Mouse (Mus musculus): Measurements from ENCODE around the gene Prpsap2. TPM values are rescaled to one million over a fixed set of nuclear protein-coding genes. Genes with fewer than 3 reads are reported as not detected.
"Not testable (repeated sequence)": the region's sequence is repeated elsewhere in the genome, so short reads cannot be mapped to it uniquely, and the experiment has no call there.

Gene Prpsap2
- total RNA-seq (2021), result 10 to 100 TPM; 45.1 to 49.5 TPM
- long read RNA-seq, transcript Prpsap2-204 (11 exons, 1,771 nt), result major isoform, 6 of 11 reads
- long read RNA-seq, partial matches to known transcripts, result 1 of 11 reads
- long read RNA-seq, other reads (novel, unspliced or antisense), result 1 of 11 reads

DNA sequence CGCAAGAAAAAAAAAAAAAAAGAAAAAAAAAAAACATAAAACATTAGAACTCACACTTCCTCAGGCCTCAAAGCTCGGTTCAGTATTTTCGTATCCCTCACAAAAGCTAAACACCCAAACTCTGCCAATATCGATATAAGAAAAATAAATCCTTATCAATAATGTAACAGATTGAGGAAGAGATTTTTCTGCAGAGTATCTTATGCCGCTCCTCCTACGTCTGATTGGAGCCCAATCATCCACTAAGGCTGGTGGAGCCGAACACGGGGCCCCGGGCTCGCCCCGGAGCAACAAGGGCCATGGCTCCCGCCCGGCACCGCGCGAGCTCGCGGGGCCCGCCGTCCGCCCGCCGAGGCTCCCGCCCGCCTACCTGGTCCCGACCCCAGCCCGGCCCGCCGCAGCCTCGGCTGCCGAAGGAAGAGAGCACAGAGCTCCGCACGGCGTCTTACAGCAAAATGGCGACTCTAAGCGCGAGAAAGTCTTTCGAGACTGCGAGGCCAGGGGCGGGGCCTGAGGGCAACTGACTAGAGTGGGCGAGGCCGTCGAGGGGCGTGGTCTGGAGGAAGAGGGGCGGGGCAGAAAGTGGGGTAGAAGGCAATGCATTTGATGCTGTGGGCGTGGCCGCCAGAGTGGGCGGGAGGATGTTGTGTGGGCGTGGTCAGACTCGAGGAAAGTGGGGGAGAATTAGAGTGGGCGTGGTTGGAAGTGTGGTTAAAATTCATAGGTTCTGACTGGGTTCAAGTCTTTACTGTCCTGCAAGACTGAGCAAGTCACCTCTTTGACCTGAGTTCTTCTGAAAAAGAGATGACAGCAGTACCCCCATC, at the start of gene Prpsap2:
Gene Prpsap2, minus strand, starts transcription at position 505 of the 824 bp plus-strand sequence.
- DNase-seq (ENCODE audit: low spot score in 2 of 2), result peak; percentile 92 to 97

DNA sequence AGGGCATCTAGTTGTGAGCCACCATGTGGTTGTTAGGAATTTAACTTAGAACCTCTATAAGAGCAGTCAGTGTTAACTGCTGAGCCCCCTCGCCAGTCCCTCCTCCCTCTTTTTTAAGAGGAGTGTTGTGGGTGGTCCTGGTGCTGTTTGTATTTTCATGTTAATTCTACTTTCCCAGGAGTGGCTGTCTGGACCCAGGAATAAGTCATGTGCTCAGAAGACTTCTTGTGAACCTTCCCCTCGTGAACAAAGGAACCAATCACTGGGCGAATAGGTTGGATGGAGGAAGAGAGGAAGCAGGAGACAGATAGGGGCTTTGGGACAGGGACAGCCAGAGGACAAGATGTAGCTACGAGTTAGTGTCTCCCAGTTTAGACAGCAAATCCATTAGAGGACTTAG, 47.9 kb upstream of the Prpsap2 start:
- DNase-seq (ENCODE audit: low spot score in 2 of 2), result no peak

DNA sequence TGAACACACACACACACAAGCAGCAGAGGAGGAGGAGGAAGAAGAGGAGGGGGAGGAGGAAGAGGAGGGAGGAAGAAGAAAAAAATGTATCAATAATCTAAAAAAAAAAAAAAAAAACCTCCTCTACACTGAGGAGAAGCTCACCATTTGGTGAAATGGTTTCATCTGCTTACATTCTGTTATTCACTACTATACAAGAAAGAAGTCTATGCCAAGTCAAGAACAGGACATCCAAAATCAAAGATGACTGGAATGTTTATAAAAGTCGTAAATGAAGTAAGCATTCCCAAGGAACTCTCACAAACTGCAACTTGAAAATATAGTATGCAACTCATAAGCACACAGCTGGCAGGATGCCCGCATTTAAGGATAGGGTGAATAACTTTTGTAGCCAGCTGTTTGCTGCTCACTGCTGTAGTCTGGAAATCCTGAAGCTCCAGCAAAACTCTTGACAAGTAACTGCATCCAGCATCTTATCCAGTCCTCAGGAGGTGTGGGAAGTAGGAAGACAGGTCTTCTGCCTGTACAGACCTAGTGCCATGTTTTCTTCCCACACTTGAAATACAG, 46.7 kb upstream of the Prpsap2 start:
- DNase-seq (ENCODE audit: low spot score in 2 of 2), result peak in 1 of 2 experiments; percentile 9

DNA sequence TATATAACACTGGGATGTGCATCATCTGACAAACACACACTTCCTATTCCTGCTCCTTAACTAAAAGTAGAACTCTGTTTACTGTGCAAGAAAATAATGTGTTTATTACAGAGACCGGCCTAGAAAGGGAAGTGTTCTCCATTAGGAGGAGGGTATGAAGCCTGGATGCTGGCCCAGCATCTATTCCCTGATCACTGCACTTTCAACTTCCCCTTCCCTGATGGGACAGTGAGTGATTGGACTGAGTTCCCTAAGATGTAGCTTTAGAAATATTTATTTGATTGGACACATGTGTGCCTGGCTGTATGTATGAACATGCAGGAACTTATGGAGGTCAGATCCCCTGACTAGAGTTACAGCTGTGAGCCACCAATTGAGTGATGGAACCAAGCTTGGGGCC, 31.6 kb upstream of the Prpsap2 start:
- DNase-seq (ENCODE audit: low spot score in 2 of 2), result no peak

DNA sequence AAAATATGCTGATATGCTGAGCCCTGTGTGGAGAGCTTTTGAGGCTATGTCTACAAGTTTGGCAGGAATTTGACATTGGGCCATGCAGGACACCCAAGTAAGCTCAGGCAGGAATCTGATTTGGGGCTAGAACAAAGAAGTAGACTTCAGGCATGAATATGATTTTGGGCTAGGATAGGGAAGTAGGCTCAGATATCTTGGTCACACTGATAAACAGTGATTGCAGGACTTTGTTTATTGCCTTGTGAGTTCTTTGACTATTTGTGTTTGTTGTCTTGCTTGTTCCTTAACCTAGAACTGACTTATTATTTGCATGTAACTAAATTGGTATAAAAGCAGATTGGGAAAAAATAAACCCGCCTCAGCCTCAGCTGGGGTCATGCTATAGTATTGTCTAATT, 26.7 kb upstream of the Prpsap2 start:
- DNase-seq (ENCODE audit: low spot score in 2 of 2), result no peak

DNA sequence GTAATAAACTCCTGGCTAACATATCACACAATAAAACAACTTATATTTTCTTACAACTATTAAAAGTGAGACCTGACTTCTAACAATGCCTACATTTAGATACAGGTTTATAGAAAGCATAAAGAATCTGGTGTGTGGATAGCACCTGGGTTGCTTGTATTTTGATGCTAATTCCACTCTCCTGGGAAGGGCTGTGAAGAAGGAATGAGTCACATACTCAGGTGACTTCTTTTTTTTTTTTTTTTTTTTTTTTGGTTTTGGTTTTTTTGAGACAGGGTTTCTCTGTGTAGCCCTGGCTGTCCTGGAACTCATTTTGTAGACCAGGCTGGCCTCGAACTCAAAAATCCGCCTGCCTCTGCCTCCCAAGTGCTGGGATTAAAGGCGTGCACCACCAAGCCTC, 20.6 kb upstream of the Prpsap2 start:
- DNase-seq (ENCODE audit: low spot score in 2 of 2), result not testable (repeated sequence)

DNA sequence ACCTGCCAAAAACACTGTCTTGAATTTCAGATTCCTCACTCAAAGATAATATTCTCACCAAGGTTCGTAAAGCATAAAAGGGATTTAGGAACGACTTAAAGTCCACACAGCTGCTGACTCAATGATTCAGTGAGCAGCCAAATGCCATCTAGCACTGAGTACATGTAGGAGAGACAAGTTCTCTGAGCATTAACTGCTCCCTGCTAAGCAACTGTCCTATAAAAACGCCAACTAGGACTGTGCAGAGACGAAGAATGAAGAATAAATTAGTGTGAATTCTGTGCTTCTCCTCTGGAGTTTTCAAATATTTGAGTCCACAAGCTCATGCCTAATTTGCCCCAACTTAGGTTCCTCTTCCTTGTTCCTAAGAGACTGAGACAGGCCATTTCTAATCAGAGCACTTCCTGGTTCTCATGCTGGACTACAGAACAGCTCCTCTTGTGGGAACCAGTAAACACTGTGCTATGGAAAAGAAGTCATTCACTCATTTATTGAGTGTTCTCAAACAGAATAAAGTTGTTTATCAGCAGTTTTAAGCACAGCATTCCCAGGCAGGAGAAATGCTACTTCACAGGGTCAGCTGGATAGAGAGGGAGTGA, 12.8 kb upstream of the Prpsap2 start:
- DNase-seq (ENCODE audit: low spot score in 2 of 2), result peak; percentile 46 to 75

DNA sequence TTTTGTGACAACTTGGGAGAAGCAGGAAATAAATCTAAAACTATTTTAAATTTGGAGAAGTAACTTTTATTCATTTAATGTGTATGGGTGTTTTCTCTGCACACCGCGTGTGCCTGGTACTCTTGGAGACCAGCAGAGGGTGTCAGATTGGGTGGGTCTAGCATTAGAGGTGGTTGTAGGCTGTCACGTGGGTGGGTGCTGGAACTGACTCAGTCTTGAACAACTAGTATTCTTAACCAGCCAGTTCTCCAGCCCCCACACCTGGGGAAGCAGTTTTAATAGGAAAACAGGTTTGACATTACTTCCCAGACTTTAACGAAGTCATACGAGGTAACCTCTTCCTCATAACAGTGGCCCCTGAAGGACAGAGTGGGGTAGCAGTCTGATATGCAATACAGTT, 1.4 kb downstream of the Prpsap2 start:
- peak in 1 of 2 experiments; percentile 53 for DNase-seq (ENCODE audit: low spot score in 2 of 2)

DNA sequence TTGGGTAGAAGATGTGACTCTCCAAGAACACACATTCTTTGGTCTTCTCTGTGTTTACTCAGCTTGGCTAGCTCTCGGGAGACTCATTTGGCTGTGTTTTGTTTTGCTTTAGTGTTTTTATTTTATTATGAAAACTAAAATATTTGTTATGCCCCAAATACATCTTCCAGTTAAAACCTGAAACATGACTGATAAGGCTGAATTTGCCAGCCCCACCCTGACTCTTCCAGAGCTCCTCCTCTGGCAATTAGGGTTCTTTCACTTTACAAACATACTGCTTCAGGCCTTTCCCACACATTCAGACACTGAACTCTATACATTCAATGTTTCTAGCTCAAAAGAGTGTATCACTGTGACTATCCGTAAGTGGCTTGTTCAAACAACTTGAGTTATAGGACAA, 4.7 kb downstream of the Prpsap2 start:
- DNase-seq (ENCODE audit: low spot score in 2 of 2), result no peak

DNA sequence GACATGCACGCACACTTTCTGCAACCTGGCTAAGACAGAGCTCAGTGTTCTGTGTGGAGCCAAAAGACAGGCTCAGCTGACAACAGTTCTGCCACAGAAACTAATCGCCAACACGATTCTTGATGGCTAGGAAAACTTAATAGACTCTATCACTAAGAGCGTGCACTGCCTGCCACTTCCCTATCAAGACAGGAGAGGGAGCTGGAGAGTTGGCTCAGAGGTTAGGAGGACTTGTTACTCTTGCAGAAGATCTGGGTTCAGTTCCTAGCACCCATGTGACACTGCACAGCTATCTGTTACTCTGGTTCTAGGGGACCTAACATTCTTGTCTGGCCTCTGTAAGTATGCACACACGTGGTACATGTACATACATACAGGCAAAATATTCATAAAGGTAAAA, 10.3 kb downstream of the Prpsap2 start:
- no peak for DNase-seq (ENCODE audit: low spot score in 2 of 2)

DNA sequence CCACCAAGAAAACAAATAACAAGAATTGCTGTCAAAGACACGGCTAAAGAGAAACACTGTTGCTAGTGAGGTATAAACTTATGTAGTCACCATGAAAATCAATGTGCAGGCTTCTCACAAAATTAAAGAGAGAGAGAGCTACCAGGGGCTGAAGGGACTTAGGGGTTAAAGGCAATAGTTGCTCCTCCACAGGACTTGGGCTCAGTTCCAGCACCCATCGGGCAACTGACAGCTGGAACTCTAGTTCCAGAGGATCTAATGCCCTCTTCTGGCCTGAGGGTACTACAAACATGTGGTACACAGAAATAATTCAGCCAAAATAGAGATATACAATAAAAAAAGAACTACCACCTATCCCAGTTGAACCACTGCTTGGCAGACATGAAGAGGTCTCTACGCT, 14.7 kb downstream of the Prpsap2 start:
- no peak for DNase-seq (ENCODE audit: low spot score in 2 of 2)

DNA sequence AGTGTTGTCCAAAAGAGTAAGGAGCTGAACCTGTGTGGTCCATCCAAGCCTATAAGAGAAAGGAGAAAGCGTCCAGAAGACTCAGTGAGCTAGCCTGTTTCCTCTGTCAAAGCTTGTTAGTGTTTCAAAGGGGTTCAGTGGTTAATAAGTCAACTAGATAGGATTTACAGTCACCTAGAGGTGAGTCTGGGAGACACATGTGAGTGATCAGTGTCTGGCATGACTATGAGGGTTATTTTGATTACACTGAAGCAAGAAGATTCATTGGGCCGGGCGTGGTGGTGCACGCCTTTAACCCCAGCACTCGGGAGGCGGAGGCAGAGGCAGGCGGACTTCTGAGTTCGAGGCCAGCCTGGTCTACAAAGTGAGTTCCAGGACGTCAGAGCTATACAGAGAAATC, 16.1 kb downstream of the Prpsap2 start:
- no peak for DNase-seq (ENCODE audit: low spot score in 2 of 2)

DNA sequence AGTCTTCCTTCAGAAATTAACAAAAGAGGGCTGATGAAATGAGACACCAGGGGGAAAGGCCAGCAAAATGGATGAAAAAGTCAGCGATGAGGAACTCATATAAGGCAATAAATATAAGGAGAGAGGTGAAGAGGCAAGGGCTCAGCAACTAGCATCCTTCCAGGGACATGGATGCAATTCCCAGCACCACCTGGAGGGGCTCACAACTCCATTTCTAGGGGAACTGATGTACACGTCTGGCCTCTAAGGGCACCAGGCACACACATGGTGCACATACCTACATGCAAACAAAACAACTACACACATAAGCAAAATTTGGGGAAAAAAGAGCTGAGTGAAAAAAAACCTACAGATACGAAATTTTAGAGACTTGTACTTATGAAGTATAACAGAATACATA, 17.4 kb downstream of the Prpsap2 start:
- DNase-seq (ENCODE audit: low spot score in 2 of 2), result no peak

DNA sequence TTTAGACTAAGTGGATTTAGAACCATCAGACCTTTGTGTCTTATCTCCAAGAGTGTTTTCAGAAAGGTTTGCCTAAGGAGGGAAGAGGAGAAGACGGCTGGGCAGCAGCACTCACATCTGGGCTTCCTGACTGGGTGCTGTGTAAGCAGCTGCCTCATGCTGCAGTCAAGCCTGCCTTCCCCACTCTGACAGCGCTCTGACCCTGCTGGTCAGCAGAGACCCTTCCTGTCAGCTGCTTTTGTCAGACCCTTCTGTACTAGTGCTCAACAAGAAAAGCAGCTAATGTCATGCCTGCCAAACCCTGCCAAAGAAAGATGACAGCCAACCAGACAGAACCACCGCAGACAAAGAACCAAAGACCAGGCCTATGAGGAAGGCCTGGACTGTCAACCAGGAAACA, 18.1 kb downstream of the Prpsap2 start:
- no peak for DNase-seq (ENCODE audit: low spot score in 2 of 2)

DNA sequence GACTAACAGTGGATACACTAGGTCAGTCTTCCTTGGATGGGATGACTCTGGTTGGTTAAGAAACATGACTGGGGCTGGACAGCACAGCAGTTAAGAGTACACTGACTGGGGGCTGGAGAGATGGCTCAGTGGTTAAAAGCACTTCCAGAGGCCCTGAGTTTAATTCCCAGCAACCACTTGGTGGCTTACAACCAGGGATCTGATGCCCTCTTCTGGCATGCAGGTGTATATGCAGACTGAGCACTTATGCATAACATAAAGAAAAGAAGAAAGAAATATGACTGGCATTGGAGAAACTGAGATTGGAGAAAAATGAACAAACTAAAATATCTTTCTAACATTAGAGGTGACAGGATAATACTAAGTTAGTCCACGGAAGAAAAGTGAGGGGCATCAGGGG, 21.4 kb downstream of the Prpsap2 start:
- no peak for DNase-seq (ENCODE audit: low spot score in 2 of 2)

DNA sequence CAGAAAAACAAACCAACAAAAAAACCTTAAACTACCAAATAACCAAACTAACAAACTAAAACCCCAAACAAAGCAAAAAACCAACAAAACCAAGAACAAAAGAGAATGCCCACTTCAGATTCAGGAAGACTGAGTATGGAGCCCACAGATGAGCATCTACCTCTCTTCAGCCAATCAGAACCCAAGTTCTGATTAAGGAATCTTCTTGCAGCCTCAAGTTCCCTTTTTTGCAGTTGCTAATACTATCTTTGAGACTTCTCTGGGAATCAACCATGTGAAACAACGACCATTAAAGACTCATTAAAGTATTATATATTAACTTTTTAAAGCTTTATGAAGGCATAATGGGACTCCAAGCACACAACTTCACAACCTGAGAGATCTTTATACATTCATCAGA, 24.6 kb downstream of the Prpsap2 start:
- DNase-seq (ENCODE audit: low spot score in 2 of 2), result no peak

DNA sequence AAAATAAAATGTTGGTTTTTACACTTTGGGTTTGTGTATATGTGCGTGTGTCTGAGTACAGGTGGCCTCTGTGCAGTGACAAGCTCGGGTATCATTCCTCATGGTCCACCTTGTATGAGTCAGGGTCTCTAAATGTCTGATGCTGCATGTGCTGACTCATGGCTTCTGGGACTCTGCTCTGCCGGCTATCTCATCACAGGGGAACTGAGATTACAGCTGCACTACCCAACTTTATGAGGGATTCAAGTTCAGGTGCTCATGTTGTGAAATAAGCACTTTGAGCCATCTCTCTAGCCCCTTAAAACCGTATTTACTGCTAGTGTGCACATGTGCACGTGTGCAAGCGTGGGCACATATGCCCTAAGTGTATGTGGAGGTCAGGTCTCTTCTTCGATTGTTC, 29.2 kb downstream of the Prpsap2 start:
- no peak for DNase-seq (ENCODE audit: low spot score in 2 of 2)

DNA sequence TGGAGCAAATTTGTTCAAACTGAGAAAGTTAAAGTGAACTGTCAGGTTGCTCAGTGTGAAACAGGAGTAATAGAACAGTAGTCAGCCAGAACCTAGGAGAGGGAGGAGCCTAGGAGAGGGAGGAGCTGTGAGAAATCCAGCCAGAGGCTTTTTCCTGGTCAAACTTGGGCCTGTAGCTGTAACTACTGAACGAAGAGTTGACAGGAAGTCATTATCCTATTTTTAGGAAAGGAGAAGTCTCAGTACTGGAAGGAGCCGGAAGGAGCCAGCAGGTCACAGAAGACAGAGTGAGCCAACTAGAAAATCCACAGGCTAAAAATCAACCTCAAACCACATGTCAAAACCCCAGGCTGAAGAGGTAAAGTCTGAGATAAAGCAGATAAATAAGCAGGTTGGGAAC, 33.9 kb downstream of the Prpsap2 start:
- no peak for DNase-seq (ENCODE audit: low spot score in 2 of 2)

DNA sequence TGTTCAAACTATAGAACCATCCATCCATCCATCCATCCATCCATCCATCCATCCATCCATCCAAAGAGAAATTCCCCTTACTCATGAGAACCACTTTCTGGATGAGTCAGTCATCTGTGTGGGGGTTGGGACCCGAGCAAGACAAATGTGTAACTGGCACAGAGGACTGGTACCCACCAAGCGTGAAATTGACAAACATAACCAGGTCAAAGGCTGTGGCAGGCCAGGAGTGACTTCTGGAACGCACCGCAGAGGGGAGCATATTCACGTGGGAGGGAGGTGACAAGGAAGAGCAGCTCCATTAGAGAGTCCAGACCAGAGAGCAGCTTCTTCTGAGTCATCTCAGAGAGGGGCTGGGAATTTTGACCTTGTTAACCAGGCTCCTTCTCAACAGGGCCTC, 39.8 kb downstream of the Prpsap2 start:
- DNase-seq (ENCODE audit: low spot score in 2 of 2), result no peak

DNA sequence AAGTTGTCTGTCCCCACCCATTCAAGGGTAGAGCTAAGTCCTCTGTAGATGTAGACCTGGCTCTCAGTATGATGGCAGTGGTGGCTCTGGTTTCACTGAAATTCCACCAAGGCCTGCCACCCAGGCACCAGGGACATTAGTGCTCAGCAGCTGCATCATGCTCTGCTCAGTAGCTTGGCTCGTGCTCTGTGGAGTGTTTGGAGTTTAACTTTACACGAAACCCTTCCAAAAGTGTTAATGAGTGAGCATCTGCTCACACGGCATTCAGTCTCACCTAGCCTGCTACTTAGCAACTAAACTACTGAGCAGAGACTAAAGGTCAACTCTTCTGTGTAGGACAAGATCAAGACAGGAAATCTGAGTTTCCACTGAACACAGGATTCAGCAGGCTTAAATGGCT, 41.3 kb downstream of the Prpsap2 start, which contains the start of gene Slc5a10:
Gene Slc5a10, minus strand, starts transcription at position 191 of the 400 bp plus-strand sequence.
- no peak for DNase-seq (ENCODE audit: low spot score in 2 of 2)

DNA sequence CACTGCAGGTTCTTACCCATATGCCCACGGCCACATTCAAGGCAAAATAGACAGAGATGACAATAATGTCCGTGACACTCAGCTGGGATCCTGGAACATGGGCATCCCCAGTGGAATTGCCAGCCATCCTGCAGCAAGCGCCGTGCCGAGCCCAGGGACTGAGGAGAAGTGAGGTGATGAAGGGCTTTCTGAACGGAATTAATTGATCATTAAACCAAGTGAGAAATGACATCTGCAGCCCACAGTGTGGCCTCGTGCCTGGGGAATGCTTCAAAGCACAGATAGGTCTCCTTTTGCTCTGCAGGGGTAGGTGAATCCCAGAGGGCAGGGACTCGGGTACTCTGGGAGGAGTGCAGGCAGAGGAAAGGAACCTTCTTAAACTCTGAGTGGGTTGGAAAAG, 42.1 kb downstream of the Prpsap2 start:
- no peak for DNase-seq (ENCODE audit: low spot score in 2 of 2)

DNA sequence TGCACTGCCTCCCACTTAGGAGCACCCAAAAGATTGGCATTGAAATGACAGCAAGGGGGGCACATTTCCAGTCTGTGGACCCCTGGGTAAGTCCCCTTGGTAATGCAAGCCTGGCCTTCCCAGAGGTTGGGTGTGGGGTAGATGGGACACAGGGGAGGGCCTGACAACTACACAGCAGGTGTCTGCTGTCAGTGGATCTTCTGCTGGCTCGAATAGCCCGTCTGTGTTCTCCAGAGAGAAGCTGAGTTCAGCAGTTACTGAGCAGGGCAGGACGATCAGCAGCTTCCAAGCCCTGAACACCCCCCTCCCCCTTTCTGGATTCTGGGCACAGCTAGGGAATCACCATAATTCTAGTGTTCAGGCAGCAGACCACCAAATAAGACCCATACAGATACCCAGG, 42.5 kb downstream of the Prpsap2 start:
- no peak for DNase-seq (ENCODE audit: low spot score in 2 of 2)
